ENCODE assay signal across 8 mouse cellular contexts in the genomic region with DNA sequence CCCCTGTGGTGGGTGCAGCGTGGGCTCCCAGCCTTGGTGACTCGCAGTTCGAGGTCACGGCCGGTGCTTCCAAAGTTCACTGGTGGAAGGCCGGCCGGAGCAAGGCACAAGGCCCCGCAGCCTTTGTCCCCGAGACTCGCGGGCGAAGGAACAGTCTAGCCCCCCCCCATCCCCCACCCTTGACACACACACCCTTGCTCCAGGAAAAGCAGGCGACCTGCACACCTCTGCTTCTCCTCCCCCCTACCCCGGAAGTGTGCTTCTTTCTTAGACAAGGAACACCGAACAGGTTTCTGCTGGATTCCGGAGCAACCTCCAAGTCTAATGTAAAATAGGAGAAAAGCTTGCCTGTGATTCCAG. TPM values are rescaled to one million over a fixed set of nuclear protein-coding genes. Genes with fewer than 3 reads are reported as not detected.
DNase-seq lines count a peak whose midpoint lies in the region; ATAC-seq lines count a peak whose summit lies in the region.

No protein-coding gene starts in this region.

- H3K9ac ChIP-seq in embryonic facial prominence, embryonic 13.5 days, result peak overlapping the region; percentile 40; the same call in 1 of the 2 replicates
- peak overlapping the region; percentile 37; the same call in 1 of the 2 replicates for H3K9ac ChIP-seq in kidney, embryonic 14.5 days (ENCODE audit: low read depth, low read length)

- H3K36me3 ChIP-seq in embryonic facial prominence, embryonic 13.5 days, result no peaks in the 10 kb centered on the region
- H3K36me3 ChIP-seq in kidney, embryonic 14.5 days (ENCODE audit: control insufficient read depth, insufficient read depth, low read length), result no peaks in the 10 kb centered on the region

- peaks cover 42% of the 10 kb centered on the region for H3K27me3 ChIP-seq in embryonic facial prominence, embryonic 13.5 days
- peaks cover 12% of the 10 kb centered on the region for H3K27me3 ChIP-seq in kidney, embryonic 14.5 days (ENCODE audit: control insufficient read depth, insufficient read depth, low read length)

- intact Hi-C loops in left cerebral cortex, postnatal 4 days (cut with DNase I), result loop anchor here (5.0 kb wide), 1 partner anchor 61 kb away; no protein-coding TSS in a partner anchor

- H3K27ac ChIP-seq in embryonic facial prominence, embryonic 13.5 days, result 0 out of 2 replicates have a peak overlapping the region, but pooled peaks have one; percentile 64
- peak overlapping the region; percentile 65 for H3K27ac ChIP-seq in kidney, embryonic 14.5 days (ENCODE audit: low read depth, low read length)

- no peak for ATAC-seq in embryonic facial prominence, embryonic 13.5 days (ENCODE audit: insufficient number of reproducible peaks, insufficient read depth, low FRiP score, low TSS enrichment, low read depth)
- ATAC-seq in kidney, embryonic 14.5 days (ENCODE audit: low FRiP score, low TSS enrichment), result peak; percentile 21

- no peaks in the 10 kb centered on the region for H3K9me3 ChIP-seq in embryonic facial prominence, embryonic 13.5 days
- H3K9me3 ChIP-seq in kidney, embryonic 14.5 days (ENCODE audit: control insufficient read depth, low read length), result no peaks in the 10 kb centered on the region

- H3K4me3 ChIP-seq in embryonic facial prominence, embryonic 13.5 days, result peak overlapping the region; percentile 66
- peak overlapping the region; percentile 76 for H3K4me3 ChIP-seq in kidney, embryonic 14.5 days (ENCODE audit: low read length)

- peak overlapping the region; percentile 100 for H3K4me2 ChIP-seq in embryonic facial prominence, embryonic 13.5 days
- H3K4me2 ChIP-seq in kidney, embryonic 14.5 days (replicated peaks; ENCODE audit: low read depth, low read length), result peak overlapping the region; percentile 97

- DNase-seq in left cerebral cortex, postnatal 4 days, result peak; percentile 14
- no peak for DNase-seq in left cerebral cortex, adult 9 months (ENCODE audit: low spot score in 2 of 2)
- DNase-seq in lung, postnatal 4 days, result peak; percentile 18 to 34
- DNase-seq in Muller cell, postnatal 12 days (ENCODE audit: inconsistent ontology term), result no peak
- DNase-seq in frontal cortex, postnatal 36 days (ENCODE audit: low spot score in 2 of 2), result no peak
- DNase-seq in T-cell, adult 2 months (ENCODE audit: low spot score), result no peak

- H3K4me1 ChIP-seq in embryonic facial prominence, embryonic 13.5 days, result peaks cover 26% of the 10 kb centered on the region
- H3K4me1 ChIP-seq in kidney, embryonic 14.5 days (ENCODE audit: control insufficient read depth, insufficient read depth, low read length), result peaks cover 13% of the 10 kb centered on the region

- WGBS in embryonic facial prominence, embryonic 13.5 days, result 3% methylated on average over 16 of the region's 16 CpGs
- WGBS in kidney, embryonic 14.5 days, result 2% methylated on average over 16 of the region's 16 CpGs

RNA-seq across cellular contexts. Expression of a gene that starts 0.4 kb away (rescaled TPM):
- 10 to 100 TPM; 13.7 to 16.1 TPM for total RNA-seq in left cerebral cortex, postnatal 4 days (2021)
- polyA plus RNA-seq in embryonic facial prominence, embryonic 13.5 days (2015; fragmentation: Nextera tagmentation; extraction: Ambion mirVana), result 10.9 and 11.0 TPM in 2 replicates
- polyA plus RNA-seq in kidney, embryonic 14.5 days (2014; fragmentation: Nextera tagmentation; extraction: Ambion mirVana), result 7.2 and 8.0 TPM in 2 replicates

RNA-seq across cellular contexts. Expression of a gene that starts 25.4 kb away (rescaled TPM):
- total RNA-seq in left cerebral cortex, postnatal 4 days (2021), result 100 to 1,000 TPM; 355 to 388 TPM
- polyA plus RNA-seq in embryonic facial prominence, embryonic 13.5 days (2015; fragmentation: Nextera tagmentation; extraction: Ambion mirVana), result 845 and 970 TPM in 2 replicates
- polyA plus RNA-seq in kidney, embryonic 14.5 days (2014; fragmentation: Nextera tagmentation; extraction: Ambion mirVana), result 954 and 1,227 TPM in 2 replicates

Comparison
In these comparisons a context has a peak if more than half of its experiments do, and no peak if none do; other contexts are left out.
1. DNase-seq: peak in left cerebral cortex, postnatal 4 days (single experiment) and lung, postnatal 4 days (2 of 2); none in left cerebral cortex, adult 9 months (0 of 2), Muller cell, postnatal 12 days (single experiment), frontal cortex, postnatal 36 days (0 of 2) and T-cell, adult 2 months (single experiment).